Mouse (Mus musculus): ENCODE measurements around the gene Efemp1.

The Efemp1 gene

GRCm38 (mm10) chr11:28853102-28853800, at the start of gene Efemp1:
Gene Efemp1 (plus strand): TSS chr11:28853204.
- DNase-seq (ENCODE audit: low spot score), result peak; percentile 69

- DNase-seq (ENCODE audit: low spot score), result peak; percentile 73
Measured at GRCm38 (mm10) chr11:28808685-28809084, 44.3 kb upstream of the Efemp1 start.

- peak; percentile 26 for DNase-seq (ENCODE audit: low spot score)
Measured at GRCm38 (mm10) chr11:28811874-28812273, 41.1 kb upstream of the Efemp1 start.

GRCm38 (mm10) chr11:28812564-28812963, 40.4 kb upstream of the Efemp1 start:
- DNase-seq (ENCODE audit: low spot score), result no peak

- no peak for DNase-seq (ENCODE audit: low spot score)
Measured at GRCm38 (mm10) chr11:28817405-28817804, 35.6 kb upstream of the Efemp1 start.

- no peak for DNase-seq (ENCODE audit: low spot score)
Measured at GRCm38 (mm10) chr11:28826950-28827349, 26.1 kb upstream of the Efemp1 start.

GRCm38 (mm10) chr11:28833809-28834208, 19.2 kb upstream of the Efemp1 start:
- DNase-seq (ENCODE audit: low spot score), result peak; percentile 10

- DNase-seq (ENCODE audit: low spot score), result no peak
Measured at GRCm38 (mm10) chr11:28835141-28835540, 17.9 kb upstream of the Efemp1 start.

GRCm38 (mm10) chr11:28849841-28850240, 3.2 kb upstream of the Efemp1 start:
- no peak for DNase-seq (ENCODE audit: low spot score)

- no peak for DNase-seq (ENCODE audit: low spot score)
Measured at GRCm38 (mm10) chr11:28851645-28852044, 1.4 kb upstream of the Efemp1 start.

- no peak for DNase-seq (ENCODE audit: low spot score)
Measured at GRCm38 (mm10) chr11:28852361-28852919, 564 bp upstream of the Efemp1 start.

- DNase-seq (ENCODE audit: low spot score), result no peak
Measured at GRCm38 (mm10) chr11:28859125-28859524, 6.1 kb downstream of the Efemp1 start.

GRCm38 (mm10) chr11:28869129-28869528, 16.1 kb downstream of the Efemp1 start:
- DNase-seq (ENCODE audit: low spot score), result no peak

- no peak for DNase-seq (ENCODE audit: low spot score)
Measured at GRCm38 (mm10) chr11:28881381-28881976, 28.5 kb downstream of the Efemp1 start.

- DNase-seq (ENCODE audit: low spot score), result no peak
Measured at GRCm38 (mm10) chr11:28883106-28883505, 30.1 kb downstream of the Efemp1 start.

GRCm38 (mm10) chr11:28889538-28889937, 36.5 kb downstream of the Efemp1 start:
- DNase-seq (ENCODE audit: low spot score), result no peak

- no peak for DNase-seq (ENCODE audit: low spot score)
Measured at GRCm38 (mm10) chr11:28891515-28891914, 38.5 kb downstream of the Efemp1 start.

- no peak for DNase-seq (ENCODE audit: low spot score)
Measured at GRCm38 (mm10) chr11:28899420-28899819, 46.4 kb downstream of the Efemp1 start.

GRCm38 (mm10) chr11:28904596-28904995, 51.6 kb downstream of the Efemp1 start:
- no peak for DNase-seq (ENCODE audit: low spot score)

- no peak for DNase-seq (ENCODE audit: low spot score)
Measured at GRCm38 (mm10) chr11:28906288-28906687, 53.3 kb downstream of the Efemp1 start.

GRCm38 (mm10) chr11:28908908-28909545, 56.0 kb downstream of the Efemp1 start:
- no peak for DNase-seq (ENCODE audit: low spot score)

- DNase-seq (ENCODE audit: low spot score), result no peak
Measured at GRCm38 (mm10) chr11:28912469-28913138, 59.6 kb downstream of the Efemp1 start.
